Mouse (Mus musculus) mouse embryonic stem cell (cell line): ENCODE results near the gene Tram2.

Experiments
- in situ Hi-C, 2 experiments: fragments of 300-500 bp; cut with MboI; formaldehyde crosslinking; loops; 1 replicate in 1 of 2; 3 replicates in 1 of 2; pipeline ENCODE4 v1.14.3; 2019 to 2020; ENCODE audit warnings: low sequenced_read_pairs in 2 of 2, low pct_unique_long_range_greater_than_20kb in 1 of 2, mixed read lengths in 1 of 2; ENCODE audit not compliant: unreplicated experiment in 1 of 2

Gene Tram2

DNA sequence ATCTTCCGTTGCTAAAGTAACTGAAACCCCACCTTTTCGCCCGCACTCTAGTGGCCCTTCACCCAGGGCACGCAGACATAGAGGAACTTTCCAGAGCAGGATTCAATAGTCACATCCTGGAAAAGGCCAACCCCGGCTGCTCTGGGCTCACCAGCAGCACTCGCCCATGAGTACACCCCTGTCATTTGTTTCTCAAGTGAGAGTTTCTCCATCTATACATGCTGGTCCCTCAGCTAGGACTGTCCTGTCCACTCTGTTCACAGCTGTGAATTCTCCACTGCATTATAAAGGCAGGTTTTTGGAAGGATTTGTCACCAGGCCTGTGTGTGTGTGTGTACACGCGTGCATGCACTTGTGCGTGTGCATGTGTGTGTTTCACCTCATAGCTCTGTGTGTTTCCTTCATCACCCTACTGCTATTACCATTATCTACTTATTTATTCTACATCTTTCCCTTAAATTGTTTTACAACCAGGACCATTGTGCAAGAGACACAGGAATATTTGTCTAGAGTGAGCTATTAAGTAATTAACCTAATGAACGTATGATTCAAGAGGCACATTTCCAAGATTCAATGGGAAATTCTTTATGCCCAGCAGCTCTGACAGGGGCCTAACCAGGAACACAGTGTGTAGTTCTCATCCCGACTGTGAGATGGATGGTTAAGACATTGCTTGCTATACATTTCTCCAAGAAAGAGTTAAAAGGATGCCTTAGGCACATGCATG, 45.8 kb downstream of the Tram2 start:
- in situ Hi-C loops: no loop called here

- in situ Hi-C loops: no loop called here
Measured at GRCm38 (mm10) chr1:21031650-21032049, 47.4 kb downstream of the Tram2 start.

- in situ Hi-C loops: no loop called here
Measured at GRCm38 (mm10) chr1:21029000-21029399, 50.0 kb downstream of the Tram2 start.

DNA sequence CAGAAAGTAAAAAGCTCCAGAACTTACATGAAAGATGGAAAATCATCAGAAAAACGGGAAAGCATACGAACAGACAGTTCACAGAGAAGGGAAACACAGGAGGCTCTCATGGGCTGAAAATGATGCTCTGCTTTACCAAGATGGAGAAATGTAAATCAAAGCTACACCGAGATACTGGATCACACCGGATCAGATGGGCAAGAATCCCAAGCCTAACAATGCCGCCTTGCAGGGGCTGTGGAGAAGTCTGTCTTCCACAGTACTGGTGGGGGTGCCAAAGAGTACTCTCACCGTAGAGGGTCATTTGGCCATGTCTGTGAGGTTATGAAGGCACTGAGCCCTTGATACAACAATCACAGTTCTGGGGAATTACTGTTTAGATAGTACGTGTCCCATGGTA, 52.5 kb downstream of the Tram2 start:
- in situ Hi-C loops: no loop called here

DNA sequence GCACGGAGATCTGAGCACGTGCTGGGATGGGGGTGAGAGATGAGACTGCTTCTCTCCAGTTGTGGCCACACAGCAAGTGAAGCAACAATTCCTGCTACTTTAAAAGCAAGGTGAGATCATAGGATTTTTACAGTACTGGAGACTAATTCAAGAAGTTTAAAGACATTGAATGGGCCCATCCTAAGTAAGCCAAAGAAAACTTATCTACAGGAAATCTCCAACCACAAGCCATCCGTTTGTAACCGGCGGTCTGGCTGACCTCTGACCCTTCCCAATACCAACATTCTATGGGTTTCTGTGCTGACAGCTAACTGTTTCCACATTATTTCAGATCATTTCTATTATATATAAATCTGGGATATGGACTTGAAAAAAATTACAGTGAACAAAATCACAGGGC, 53.8 kb downstream of the Tram2 start:
- in situ Hi-C loops: no loop called here

GRCm38 (mm10) chr1:21023101-21023500, 55.9 kb downstream of the Tram2 start:
- in situ Hi-C loops: no loop called here

GRCm38 (mm10) chr1:21014463-21014862, 64.6 kb downstream of the Tram2 start:
- in situ Hi-C loops: no loop called here

DNA sequence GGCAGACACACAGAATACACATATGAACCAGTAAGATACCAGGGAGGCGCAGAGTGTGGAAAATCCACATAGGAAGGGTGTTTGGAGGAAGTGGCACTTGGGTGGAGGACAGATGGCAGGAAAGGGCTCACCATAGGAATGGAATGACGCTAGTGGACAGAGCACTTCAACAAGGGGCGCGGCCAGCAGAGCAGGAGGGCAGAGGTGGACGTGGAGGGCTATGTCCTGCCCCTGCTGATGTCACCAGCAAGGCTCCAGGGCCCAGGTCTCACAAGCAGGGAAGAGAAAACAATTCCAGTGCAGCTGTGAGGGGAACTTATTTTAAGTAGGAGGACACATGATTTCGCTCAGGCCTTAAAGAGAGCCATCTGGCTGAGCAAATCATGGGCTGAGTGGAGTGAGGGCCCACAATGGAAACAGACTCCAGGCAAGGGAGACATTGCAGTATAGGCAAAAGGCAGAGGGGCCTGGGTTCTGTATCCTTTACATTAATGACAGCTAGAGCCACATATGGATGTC, 68.7 kb downstream of the Tram2 start:
- in situ Hi-C loops: no loop called here

- in situ Hi-C loops: no loop called here
Measured at GRCm38 (mm10) chr1:21008891-21009290, 70.1 kb downstream of the Tram2 start.

GRCm38 (mm10) chr1:21007941-21008701, 70.9 kb downstream of the Tram2 start:
- in situ Hi-C loops: no loop called here

- in situ Hi-C loops: no loop called here
Measured at GRCm38 (mm10) chr1:21006775-21007174, 72.3 kb downstream of the Tram2 start.

DNA sequence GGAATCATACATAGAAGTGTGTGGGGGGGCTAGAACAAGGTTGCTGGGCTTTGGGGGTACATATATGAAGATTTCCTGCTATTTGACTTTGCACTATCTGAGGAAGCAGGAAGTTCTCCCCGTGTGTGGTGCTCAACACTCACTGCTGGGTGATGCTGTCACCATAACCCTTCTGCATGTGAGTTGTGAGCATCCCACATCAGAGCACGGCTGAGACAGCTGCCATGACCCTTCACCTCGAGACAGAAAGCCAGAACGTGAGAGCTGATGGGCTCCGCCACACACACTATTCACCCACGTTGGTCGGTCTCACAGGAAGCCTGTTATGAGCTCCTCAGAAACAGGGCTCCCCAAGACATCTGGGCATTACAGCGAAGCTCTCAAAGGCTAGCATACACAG, 74.4 kb downstream of the Tram2 start:
- in situ Hi-C loops: no loop called here

DNA sequence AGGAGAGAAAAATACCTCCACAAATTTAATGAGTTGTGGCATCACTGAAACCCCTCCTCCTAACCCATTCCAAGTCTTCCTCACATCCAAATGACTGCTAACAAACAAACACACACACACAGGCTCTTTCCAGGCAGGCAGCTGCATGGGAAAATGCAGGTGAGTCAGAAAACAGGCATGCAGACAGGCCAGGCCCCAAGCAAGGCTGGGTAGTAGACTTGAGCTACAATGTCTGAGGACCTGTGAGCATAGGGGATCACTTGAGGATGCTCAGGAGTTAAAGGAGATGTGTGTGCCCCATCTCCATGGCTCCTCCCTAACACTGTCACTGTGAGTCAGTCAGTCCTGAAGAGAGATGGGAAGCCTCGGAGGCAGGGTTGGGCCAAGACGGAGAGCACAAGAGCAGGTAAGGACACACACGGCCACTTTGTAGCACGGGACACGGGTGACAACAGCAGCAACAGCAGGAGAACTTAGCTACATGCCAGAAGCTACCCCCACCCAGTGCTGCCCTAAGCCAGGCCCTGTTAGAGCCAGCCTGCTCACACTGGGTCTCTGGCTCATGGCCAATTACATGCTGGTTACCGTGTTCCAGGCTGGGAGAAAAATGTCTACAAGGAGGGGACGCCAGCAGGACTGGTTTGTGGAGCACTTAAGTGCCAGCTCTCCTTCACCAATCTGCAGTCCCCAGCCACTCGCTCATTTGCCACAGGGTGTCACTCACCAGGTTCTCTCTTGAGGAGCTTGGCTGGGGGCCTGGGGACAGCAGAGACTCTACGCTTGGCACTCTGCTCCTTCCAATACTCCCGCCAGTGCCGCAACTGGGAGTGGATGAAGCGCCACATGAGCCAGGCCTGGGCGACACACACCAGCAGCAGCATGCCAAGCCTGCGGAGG, 76.5 kb downstream of the Tram2 start:
- in situ Hi-C loops: no loop called here

GRCm38 (mm10) chr1:20997881-20998389, 81.1 kb downstream of the Tram2 start:
- in situ Hi-C loops: no loop called here

DNA sequence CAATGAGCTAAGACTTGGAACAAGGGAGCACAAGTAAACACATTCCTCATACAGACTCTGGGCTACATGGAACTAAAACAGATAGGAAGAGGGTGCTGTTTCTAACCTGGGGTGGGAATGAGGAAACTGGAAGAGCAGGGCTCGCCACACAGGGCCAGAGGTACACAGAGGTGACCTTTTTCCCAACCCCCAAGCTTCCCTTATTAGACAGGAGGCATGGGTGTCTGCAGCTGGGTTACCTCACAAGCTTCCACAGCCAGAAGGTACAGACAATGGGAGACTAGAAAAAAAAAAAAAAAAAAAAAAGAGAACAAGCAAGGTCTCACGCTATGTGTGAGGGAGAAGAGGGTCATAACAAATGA, 81.7 kb downstream of the Tram2 start:
- in situ Hi-C loops: no loop called here

GRCm38 (mm10) chr1:20996603-20997327, 82.3 kb downstream of the Tram2 start:
- in situ Hi-C loops: no loop called here

DNA sequence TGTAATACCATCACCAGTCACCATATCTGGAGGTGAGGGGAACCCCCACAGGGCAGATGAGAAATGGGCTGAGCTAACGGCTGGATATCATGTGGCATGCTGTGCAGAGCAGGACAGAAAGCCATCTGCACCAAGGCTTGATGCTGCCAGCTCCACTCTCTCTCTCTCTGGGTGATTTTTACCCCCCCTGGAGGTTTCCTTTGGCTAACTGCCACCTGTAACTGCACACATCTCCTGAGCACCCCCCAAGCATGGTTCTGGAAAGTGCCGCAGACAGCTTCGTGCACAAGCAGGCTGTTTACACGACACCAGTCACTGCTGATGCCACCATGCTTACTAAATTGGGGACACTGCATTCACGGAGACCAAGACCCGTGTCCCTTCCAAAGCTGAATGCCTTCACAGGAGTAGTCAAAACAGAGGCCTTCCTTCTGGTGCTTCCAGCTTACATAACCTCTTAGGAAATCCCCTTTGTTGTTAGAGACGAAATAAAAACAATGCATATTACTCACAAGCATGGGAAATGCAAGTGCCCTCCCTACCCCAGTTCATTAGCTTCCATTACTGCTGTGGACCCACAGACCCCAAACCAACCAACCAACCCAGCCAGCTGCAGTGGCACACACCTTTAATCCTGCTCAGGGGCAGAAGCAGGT, 83.6 kb downstream of the Tram2 start:
- in situ Hi-C loops: no loop called here

GRCm38 (mm10) chr1:20994338-20994737, 84.7 kb downstream of the Tram2 start:
- in situ Hi-C loops: no loop called here
